Mouse (Mus musculus): ENCODE measurements around the gene Lrpprc.

- no peak for TF ChIP-seq POLR2A (IDR thresholded peaks at IDR 0.05; ENCODE audit: low read depth, low read length)
- TF ChIP-seq CTCF (IDR thresholded peaks at IDR 0.05; ENCODE audit: extremely low read depth, insufficient read length, insufficient replicate concordance, low read depth, low read length) = no peak
Measured at GRCm38 (mm10) chr17:84728201-84728911, 62.2 kb downstream of the Lrpprc start.

Measured in small intestine, adult 2 months (tissue).